Mouse (Mus musculus) cerebellum, adult 9-10 months (tissue): ENCODE measurements around the gene Rad54l.

Experiments used
- DNase-seq: peaks from one replicate; pipeline ENCODE4 v3.0.0; 2022

The Rad54l gene

DNA sequence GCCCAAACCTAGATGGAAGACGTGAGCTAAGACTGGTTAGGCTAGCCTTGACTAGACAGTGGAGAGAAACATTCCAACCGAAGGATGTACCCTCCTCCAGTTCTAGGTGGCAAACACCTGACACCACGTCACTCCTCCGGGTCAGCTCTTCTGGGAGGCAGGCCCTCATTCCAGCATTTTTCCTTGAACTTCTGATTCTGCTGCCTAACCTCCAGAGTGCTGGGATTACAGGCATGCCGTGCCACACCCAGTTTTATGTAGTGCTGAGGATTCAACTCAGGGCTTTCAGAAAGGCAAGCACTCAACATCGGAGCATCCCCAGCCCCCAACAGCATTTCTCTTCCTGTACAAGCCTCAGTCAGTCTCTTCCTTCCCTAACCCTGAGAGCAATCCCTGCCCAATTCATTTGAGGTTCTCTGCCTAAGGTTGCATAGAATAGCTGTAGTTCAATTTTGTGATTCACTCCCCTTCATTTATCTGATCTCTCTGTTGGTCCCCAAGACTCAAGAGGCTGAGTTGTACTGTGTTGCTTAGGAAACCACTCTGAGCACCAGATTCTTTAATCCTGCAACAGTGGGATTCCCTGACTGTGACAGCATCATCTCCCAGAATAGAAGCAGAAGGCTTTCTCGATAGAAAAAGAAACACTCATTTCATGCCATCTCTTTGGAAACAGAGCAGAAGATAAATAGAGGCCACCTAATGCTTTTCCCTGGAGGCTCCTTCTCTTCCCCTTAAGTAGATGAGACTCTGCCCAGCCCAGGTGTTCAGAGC is 17.5 kb upstream of the Rad54l start:
- DNase-seq = no peak

DNA sequence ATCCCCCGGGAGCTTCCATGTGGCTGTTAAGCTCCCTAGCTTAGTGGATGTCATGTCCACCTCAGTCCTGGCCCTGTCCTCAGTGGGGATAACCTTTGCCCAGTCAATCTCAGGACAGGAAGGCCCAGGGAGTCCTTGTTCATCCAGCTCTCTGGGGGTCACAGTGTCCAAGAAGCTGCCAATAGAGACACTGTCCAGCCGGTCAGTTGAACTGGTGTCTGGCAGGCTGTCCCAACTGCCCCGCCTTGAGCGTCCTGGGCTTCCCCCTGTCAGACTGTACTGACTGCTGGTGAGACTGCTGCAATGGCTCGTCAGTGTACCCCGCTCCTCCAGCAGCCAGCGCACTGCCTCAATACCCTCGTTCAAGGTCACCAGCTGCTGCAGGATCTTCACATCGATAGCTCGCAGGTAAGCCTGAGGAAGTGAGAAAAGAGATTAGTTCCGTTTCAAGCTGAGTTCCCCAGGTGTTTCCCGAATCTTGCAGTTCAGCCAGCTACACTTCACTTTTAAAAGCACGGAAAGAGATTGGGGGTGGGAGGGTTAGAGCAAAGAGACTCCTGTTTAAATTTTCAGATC is 14.0 kb upstream of the Rad54l start:
- DNase-seq = no peak

- peak; percentile 60 for DNase-seq
These were observed 11.5 kb upstream of the Rad54l start for GRCm38 (mm10) chr4:116134990-116135389.

DNA sequence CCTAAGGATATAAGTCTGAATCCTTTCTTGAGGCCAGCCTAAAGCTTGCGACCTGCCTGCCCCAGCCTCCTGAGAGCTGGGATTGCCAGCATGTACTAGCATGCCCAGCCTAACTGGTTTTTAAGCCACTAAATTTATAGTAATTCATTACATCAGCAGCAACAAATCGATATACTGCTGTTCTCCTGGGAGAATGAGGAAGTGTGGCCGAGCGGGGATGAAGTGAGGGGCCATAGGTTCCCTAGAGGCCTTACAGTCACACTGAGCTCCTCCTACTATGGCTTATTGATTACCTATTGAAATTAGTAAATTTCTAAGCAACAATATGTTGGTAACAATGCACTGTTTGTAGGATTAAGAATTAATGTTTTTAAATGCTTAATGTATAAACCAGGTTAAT is 9.6 kb upstream of the Rad54l start:
- peak; percentile 14 for DNase-seq

- DNase-seq = peak; percentile 10
These were observed 4.5 kb upstream of the Rad54l start for GRCm38 (mm10) chr4:116127956-116128355.

DNA sequence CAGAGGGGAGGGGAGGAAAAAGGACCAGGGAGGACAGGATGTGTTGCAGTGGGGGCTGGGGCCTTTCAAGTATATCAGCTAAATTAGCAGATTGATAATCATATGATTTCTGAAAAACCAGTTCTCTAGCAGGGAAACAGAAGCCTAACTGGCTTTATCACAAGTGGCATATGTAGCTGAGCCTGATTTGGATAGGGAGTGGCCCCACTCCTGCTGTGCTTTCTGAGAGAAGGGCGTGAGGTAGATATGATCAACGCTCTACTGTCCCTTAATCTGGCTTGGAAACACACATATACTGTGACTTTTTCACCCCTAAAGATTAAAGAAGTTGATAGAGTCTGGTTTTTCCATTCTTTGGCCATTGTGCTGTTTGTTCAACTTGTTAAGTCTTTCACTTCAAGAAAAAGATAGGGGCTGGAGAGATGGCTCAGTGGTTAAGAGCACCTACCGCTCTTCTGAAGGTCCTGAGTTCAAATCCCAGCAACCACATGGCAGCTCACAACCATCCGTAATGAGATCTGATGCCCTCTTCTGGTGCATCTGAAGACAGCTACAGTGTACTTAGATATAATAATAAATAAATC is 2.4 kb upstream of the Rad54l start:
- no peak for DNase-seq

DNA sequence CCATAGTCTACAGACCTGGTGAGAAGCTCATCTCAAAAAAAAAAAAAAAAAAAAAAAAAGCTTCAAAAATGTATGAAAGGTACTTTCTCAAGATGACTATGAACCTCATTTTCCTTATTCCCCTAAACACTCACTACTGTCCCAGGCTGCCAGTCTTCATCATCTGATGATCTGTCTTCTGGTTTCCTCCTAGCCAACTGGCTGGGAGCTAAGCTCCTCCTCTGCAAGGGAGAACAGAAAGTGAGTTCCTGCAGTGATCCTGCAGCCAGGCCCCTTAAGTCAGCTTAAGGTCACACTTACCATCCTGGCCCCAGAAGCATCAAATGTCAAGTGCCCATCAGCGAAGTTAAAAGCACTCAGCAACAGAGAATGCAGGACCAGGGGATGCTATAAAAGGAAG is 728 bp downstream of the Rad54l start:
- DNase-seq = no peak

GRCm38 (mm10) chr4:116111486-116111885 is 12.0 kb downstream of the Rad54l start:
- no peak for DNase-seq

DNA sequence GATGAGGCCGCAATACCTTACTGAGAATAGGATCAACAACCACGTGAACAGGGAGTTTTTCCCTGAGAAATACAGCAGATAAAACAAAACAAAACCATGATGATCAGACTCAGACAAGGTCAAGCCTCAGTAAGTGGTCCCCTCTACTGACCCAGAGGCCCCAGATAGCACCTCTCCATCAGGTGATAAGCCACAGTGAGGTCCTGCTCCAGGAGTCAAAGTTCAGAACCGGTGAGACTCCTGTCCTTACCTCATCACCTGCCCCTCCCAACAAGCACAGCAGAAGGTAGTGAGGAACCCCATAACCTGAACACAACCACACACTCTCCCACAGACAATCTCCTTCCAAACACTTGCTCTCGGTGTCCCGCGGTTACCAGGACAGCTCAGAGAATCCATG is 12.8 kb downstream of the Rad54l start:
- no peak for DNase-seq

DNA sequence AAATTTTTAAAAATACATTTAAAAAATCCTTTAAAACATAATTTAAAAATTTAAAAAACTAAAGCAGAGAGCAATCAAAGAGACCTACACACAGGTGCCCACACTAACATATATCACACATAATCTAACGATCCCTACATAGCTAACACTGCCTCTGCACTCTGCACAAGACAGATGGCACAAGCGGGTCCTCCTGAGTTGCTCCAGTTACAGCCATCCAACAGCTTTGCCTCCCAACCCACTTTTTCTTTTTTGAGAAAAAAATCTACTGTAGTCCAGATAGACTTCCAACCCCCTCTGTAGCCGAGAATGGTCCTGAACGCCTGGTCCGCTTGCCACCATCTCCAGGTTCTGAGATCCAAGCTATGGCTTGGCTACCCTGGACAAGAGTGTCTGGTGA is 18.2 kb downstream of the Rad54l start:
- no peak for DNase-seq

DNA sequence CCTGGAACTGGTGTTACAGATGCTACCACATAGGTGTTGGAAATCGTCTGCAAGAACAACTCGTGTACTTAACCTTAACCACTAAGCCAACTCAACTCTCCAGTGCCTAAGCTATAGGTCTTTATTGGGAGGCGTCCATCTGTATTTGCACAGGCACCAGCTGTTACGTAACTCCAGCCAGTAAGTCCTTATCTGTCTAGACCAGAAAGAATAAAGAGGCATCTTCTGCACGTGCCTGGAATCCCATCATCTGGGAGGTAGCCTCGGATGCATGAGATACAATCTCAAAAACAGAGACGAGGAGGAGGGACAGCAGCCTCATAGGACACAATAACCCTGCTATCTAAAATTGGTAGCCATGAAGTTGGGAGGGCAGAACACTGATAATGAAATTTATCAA is 22.5 kb downstream of the Rad54l start:
- DNase-seq = no peak

- no peak for DNase-seq
These were observed 26.3 kb downstream of the Rad54l start for GRCm38 (mm10) chr4:116097211-116097610.

- DNase-seq = no peak
These were observed 27.2 kb downstream of the Rad54l start for GRCm38 (mm10) chr4:116096291-116096690.

DNA sequence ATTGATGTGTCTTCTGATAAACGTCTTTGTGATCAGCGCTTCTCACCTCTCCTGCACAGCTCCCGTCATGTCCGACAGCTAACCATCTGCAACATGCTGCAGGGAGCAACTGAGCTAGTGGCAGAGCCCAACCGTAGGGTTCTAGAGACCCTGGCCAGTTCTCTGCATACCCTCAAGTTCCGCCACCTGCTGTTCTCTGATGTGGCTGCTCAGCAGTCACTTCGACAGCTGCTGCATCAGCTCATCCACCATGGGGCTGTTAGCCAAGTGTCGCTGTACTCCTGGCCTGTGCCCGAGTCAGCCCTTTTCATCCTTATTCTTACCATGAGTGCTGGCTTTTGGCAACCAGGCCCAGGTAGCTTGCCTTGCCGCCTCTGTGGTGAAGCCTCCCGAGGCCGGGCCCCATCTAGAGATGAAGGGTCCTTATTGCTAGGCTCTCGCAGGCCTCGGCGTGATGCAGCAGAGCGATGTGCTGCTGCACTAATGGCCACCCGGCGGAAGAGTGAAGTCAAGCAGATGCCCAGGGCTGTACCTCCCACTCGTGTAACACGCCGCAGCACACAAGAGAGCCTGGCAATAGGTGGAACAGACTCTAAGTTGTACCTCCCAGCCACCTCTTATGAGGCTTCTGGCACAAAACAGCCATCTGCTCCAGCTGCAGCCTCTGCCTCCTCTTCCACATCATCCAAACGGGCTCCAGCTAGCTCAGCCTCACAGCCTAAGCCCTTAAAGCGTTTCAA is 34.8 kb downstream of the Rad54l start:
- DNase-seq = no peak

- DNase-seq = peak; percentile 34
These were observed 46.0 kb downstream of the Rad54l start for GRCm38 (mm10) chr4:116077240-116078095.

- peak; percentile 61 for DNase-seq
These were observed 46.9 kb downstream of the Rad54l start for GRCm38 (mm10) chr4:116076369-116077231.

DNA sequence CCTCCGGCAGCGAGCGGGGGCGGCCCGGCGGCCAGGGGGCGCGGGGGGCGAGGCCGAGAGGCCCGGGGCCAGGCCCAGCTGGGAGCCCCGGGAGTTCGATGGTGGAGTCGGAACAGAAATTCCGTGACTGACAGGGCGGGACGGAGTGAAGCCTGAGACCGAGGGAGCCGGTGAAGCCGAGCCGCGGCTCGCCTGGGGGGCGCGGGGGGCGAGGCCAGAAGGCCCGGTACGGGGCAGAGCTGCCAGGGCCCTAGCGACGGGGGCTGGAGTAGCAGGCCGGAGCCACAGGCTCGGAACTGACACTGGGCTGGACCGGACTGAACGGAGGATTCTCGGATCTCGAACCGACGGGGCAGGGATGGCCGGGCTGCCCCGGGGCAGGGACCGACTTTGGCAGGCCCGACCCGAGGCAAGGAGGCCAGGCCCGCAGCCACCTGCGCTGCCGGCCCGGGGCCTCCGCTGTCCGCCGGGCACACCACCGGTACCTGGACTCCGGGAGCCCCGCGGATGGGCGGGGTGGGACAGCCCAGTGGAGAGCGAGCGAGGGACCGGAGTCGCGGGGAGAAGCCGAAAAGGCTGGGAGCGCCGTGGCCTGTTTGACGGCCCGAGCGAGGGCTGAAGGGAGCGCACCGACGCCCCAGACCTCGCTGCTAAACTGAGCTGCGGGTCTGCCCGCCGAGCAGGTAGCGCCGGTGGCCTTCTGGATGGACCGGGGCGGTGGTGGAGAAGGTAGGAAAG is 47.7 kb downstream of the Rad54l start:
- DNase-seq = no peak

DNA sequence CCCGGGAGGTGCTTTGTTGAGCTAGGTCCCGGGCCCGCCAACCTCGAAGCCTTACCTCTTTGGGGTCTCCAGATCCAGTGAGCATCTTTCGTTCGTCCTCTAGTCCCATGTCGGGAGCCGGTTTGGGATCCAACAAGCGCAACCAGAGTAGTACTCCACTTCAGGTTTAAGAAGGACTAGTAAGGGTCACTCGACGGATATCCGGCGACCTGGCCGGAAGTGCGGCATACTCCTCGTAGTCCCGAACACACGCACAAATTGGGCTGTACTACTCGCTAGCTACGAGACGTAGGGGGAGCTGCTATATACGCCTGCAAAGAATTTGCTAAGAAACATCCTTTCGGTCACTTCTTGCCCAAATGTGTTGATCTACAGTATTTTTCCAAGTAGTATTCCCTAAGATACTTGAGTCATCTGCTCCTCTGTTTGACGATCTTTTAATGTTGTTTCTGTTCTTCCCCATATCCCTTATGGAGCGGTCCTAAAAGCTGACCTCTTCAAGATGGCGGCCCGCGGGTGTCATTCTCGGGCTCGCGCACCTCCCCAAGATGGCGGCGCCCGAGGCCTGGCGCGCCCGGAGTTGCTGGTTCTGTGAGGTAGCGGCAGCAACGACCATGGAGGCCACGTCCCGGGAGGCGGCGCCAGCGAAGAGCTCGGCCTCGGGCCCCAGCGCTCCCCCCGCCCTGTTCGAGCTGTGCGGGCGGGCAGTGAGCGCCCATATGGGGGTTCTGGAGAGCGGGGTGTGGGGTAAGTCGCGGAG is 48.4 kb downstream of the Rad54l start, which contains the start of the genes Uqcrh and Lrrc41:
Gene Uqcrh (minus strand): TSS at position 211 of the 760 bp plus-strand sequence.
Gene Lrrc41 (plus strand): TSS at position 409 of the 760 bp plus-strand sequence.
- DNase-seq = peak; percentile 98

DNA sequence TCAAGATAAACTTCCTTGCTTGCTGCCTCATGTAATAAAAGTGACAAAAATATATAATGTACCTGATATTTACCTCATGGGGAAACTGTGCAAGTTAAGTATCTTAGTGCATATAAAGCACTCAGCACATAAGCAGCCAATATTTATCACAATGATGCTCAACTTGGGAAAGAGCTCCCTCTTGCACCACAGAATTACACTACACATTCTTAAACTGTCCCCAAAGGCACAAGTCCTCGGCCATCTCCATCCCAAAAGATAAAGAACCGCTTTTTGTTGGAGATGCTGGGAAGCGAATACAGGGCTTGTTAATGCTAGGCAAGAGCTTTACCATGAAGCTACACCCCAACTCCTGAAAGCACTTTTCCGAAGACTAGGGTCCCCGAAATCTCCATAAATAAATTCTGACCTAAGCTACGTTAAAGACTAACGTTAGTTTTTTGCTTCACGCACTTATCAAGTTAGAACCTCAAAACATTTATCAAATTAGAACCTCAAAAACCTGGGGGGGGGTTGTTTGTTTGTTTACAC is 49.3 kb downstream of the Rad54l start:
- peak; percentile 51 for DNase-seq

DNA sequence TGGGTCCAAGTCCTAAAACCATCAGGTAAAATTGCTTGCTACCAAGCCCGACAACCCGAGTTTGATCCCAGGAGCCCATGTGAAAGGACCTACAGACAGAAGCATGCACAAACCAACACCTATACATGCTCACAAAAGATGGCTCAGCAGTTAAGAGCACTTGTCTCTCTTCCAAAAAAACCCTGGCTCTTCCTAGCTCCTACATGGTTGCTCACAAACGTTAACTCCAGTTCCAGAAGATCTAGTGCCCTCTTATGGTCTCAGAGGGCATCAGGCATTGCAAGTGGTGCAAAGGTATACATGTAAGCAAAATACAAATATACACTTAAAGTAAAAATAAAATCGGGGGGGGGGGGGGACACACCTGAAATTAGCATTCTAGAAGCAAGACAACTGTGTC is 50.3 kb downstream of the Rad54l start:
- DNase-seq = peak; percentile 59
